Mouse (Mus musculus): ENCODE measurements around the gene Pex11b.
"Not testable (repeated sequence)": the region's sequence is repeated elsewhere in the genome, so short reads cannot be mapped to it uniquely, and the experiment has no call there.

Gene Pex11b

DNA sequence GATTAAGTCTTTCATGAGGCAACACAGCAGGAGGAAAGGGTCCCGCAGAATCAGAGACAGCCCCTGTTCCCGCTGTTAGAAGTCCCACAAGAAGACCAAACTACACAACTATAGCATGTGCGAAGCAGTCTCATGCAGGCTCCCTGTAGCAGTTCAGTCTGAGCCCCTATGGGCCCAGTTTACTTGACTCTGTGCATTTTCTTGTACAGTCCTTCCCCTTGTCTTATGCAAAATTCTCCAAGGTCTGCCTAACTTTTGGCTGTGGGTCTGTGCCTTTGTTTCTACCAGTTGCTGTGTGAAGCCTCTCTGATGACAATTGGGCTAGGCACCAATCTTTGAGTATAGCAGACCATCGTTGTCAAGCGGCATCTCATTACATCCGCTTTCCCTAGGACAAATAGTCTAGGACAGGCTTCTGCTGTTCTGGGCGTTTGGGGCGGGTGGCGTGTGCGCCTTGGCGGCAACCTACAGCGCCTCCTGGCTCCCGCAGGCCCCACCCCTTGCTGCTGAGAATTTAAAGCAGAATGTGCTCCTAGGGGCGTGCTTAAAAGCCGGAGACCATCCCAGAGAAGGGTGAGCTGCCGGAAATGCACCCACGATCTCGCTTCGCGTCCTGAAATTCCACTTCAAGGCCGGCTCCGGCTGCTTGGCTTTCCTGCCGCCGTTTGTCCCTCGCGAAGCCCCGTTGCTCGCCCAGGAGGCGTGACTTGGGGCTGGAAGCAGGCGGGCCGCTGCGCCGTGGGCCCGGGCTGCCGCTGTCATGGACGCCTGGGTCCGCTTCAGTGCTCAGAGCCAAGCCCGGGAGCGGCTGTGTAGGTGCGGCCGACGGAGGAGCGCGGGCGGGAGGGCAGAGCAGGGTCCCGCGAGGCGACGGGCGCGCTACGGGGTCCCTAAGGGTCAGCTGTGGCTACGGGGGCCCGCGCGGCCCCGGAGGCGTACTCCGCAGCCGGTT is at the start of gene Pex11b, which contains the start of gene Gm42957:
TSS of gene Pex11b (plus strand) at position 449 of the 952 bp plus-strand sequence.
TSS of gene Gm42957 (plus strand) at position 547 of the 952 bp plus-strand sequence.
- DNase-seq (ENCODE audit: low read depth, low spot score), result peak; percentile 75

GRCm38 (mm10) chr3:96590657-96591056 is 44.5 kb upstream of the Pex11b start:
- DNase-seq (ENCODE audit: low read depth, low spot score), result no peak

DNA sequence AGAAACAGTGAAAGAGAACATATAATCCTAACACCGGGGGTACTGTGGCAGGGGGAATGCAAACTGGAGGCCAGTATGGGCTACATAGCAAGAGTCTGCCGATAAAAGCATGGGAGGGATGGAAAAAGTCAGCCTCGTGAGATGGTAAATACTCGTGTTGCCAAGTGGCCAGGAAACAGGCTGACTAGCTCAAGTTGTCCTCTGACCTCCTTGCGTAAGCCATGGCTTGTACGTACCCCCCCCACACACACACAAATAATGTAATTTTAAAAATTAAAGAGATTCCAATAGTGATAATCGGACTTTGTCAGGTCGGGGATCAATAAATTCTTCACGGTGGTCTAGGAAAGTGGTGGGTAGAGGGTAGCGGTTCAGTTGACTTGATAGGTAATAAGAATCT is 41.8 kb upstream of the Pex11b start:
- no peak for DNase-seq (ENCODE audit: low read depth, low spot score)

GRCm38 (mm10) chr3:96593790-96594560 is 41.2 kb upstream of the Pex11b start, which contains the start of gene Polr3gl:
TSS of gene Polr3gl (minus strand) at chr3:96594181.
- DNase-seq (ENCODE audit: low read depth, low spot score), result peak; percentile 88

- DNase-seq (ENCODE audit: low read depth, low spot score), result no peak
Observed at GRCm38 (mm10) chr3:96594851-96595250, 40.3 kb upstream of the Pex11b start.

GRCm38 (mm10) chr3:96595661-96596060 is 39.5 kb upstream of the Pex11b start:
- DNase-seq (ENCODE audit: low read depth, low spot score), result no peak

GRCm38 (mm10) chr3:96596228-96596707 is 38.9 kb upstream of the Pex11b start, which contains the start of gene Ankrd34a:
TSS of gene Ankrd34a (plus strand) at chr3:96596636.
- DNase-seq (ENCODE audit: low read depth, low spot score), result no peak

DNA sequence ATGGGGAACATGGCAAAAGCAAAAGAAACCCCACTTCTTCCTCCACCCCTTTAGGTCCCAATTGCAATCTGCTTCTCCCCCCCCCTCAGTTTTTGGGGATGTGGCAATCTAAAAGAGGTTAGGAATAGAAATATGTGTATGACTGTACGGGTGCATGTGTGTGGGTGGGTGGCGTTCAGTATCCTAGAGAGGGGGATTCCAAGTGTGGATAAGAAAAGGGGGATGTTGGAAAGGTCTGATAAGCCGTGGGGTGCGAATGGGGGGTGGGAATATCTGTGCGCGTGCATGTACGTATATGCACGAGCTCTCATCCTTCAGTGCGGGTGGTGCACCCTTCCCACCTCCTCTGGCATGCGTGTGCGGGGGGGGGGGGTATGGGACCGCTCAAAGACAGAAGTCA is 38.3 kb upstream of the Pex11b start:
- no peak for DNase-seq (ENCODE audit: low read depth, low spot score)

DNA sequence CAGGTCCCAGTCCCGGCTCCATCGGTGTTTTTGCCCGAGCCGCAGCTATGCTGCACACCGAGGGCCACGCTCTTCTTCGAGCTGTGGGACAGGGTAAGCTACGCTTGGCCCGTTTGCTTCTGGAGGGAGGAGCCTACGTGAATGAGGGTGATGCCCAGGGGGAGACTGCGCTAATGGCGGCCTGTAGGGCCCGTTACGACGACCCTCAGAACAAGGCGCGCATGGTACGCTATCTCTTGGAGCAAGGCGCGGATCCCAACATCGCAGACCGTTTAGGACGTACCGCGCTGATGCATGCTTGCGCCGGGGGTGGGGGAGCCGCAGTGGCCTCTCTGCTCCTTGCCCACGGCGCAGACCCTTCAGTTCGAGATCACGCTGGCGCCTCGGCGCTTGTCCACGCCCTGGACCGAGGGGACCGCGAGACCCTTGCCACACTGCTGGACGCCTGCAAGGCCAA is 37.7 kb upstream of the Pex11b start:
- no peak for DNase-seq (ENCODE audit: low read depth, low spot score)

DNA sequence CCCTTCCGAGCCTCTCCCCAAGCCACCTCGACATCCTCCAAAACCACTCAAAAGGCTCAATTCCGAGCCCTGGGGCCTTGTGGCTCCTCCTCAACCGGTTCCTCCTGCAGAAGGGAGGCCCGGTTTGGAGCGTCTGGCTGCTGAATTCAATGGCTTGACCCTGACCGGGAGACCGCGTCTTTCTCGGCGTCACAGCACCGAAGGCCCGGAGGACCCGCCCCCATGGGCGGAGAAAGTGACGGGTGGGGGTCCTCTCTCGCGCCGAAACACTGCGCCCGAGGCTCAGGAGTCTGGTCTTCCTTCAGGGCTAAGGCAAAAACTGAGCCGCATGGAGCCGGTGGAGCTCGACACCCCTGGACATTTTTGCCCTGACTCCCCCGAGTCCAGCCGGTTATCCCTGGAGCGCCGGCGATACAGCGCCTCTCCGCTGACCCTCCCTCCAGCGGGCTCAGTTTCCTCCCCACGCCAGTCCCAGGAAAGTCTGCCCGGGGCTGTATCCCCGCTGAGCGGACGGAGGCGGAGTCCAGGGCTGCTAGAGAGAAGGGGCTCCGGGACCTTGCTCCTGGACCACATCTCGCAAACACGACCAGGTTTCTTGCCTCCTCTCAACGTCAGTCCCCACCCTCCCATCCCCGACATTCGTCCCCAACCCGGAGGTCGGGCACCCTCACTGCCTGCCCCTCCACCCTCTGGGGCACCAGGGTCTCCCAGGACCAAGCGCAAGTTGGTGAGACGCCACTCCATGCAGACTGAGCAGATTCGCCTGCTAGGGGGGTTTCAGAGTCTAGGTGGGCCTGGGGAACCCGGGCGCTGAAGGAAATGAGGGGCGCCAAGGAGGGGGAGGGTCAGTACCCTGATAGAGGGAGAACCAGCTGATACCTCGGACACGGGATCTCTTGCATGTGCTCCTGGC is 36.8 kb upstream of the Pex11b start:
- no peak for DNase-seq (ENCODE audit: low read depth, low spot score)

- no peak for DNase-seq (ENCODE audit: low read depth, low spot score)
Observed at GRCm38 (mm10) chr3:96599069-96599393, 36.1 kb upstream of the Pex11b start.

GRCm38 (mm10) chr3:96599411-96599810 is 35.8 kb upstream of the Pex11b start:
- no peak for DNase-seq (ENCODE audit: low read depth, low spot score)

GRCm38 (mm10) chr3:96600639-96601250 is 34.4 kb upstream of the Pex11b start, which contains the start of gene Lix1l:
TSS of gene Lix1l (plus strand) at chr3:96601149.
- DNase-seq (ENCODE audit: low read depth, low spot score), result peak; percentile 92

DNA sequence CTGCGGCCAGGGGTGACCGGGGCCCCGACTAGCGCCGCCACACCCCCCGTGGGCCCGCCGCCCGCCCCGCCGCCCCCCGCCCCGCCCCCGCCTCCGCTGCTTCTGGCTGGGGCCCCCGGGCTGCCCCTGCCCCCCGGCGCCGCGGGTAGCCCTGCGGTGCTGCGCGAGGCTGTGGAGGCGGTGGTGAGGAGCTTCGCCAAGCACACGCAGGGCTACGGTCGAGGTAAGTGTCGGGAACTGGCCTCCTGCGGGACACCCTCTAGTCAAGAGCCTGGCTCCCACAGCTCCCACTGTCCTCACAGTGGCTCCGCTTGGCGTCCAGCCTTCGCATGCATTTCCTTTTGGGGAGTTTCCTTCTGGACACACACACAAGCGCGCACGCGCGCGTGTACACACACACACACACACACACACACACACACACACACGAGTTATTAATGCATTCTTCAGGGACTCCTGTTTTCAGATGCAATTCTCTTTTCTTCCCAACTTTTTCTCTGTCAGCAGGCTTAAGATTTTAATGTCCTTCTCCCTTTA is 33.9 kb upstream of the Pex11b start:
- DNase-seq (ENCODE audit: low read depth, low spot score), result peak; percentile 73

DNA sequence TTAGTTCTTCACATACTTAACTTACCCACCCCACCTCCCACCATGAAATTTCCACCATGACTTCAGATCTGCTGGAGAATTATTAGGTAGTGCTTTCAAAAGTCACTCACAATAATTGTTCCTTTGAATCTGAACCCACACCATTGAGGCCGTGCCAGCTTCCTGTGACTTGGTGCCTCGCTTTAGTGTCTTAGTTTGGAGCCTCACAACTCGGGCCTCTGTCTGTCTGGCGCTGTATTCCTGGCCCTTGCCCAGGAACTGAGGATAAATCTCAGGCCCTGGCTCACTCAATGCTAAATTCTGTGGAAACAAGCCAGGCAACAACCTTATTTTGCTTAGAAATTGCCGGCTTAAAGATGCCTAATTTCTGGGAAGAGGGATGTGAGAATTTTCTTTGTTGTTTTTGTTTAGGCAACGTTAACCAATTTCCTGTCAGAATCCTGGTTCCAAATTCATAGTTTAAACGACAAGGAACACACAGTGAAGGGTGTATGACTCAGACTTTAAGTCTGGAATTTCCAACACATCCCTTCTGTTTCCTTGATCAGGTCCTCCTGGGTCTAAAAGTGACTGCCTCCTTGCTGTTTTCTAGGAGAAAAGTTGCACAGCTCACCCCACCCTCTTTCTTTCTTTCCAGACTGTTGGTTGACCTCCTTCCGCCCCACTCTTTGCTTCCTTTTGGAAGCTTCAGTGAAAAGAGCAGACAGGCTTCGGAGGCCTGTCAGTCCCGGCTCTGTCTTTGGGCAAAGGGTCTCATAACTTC is 33.1 kb upstream of the Pex11b start:
- no peak for DNase-seq (ENCODE audit: low read depth, low spot score)

- DNase-seq (ENCODE audit: low read depth, low spot score), result no peak
Observed at GRCm38 (mm10) chr3:96602704-96603084, 32.5 kb upstream of the Pex11b start.

DNA sequence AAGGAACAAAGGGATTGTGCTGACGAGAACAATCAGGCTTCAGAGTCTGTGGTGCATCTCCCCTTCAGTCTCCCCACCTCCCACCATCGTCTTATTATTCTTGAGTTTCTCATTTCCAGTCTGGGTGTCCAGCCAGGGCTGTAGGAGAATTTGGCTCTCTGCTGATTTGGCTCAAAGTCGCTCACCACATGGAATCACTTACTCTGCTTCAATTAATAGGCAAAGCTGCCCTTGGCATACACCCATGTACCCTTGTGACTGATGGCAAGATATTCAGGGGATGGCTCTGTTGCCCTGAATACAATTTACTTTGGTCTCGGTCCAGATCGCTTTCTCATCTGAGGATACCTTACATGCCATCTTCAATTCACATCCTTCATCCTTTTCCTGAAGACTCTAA is 31.9 kb upstream of the Pex11b start:
- DNase-seq (ENCODE audit: low read depth, low spot score), result no peak

- not testable (repeated sequence) for DNase-seq (ENCODE audit: low read depth, low spot score)
Observed at GRCm38 (mm10) chr3:96606007-96606406, 29.2 kb upstream of the Pex11b start.

GRCm38 (mm10) chr3:96606618-96607017 is 28.6 kb upstream of the Pex11b start:
- DNase-seq (ENCODE audit: low read depth, low spot score), result no peak

DNA sequence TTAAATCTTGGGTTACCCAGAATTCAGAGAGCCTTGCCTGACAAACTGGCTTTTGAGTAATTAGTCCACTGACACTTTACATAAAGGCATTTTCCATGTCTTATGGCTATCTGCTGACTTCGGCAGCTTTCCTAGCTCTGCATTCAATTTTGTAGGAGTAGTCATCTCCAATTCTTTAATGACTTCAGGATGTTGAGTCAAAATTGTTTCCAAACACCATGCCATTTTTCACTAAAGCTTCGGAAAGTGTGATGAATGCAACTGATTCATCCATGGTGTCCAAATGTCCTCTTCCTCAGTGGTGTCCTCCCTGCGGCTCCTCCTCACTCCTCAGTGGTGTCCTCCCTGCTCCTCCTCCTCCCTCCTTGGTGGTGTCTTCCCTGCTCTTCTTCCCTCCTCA is 17.2 kb upstream of the Pex11b start:
- DNase-seq (ENCODE audit: low read depth, low spot score), result no peak
